Mouse (Mus musculus) c-Kit-positive CD71-positive TER-119-negative erythroid progenitor cells, embryonic 14.5 days (primary cell): ENCODE data around the gene Ednra.
A peak's percentile ranks its signal among the peaks of the same experiment; 100 is the strongest.

Source experiments
- DNase-seq: peaks from one replicate; pipeline ENCODE4 v3.0.0-alpha.2; 2013; ENCODE audit warnings: low read depth

Ednra gene

GRCm38 (mm10) chr8:77640093-77640839 is 84.0 kb downstream of the Ednra start:
- no peak for DNase-seq

GRCm38 (mm10) chr8:77637593-77637992 is 86.7 kb downstream of the Ednra start:
- DNase-seq: no peak

GRCm38 (mm10) chr8:77634035-77634434 is 90.2 kb downstream of the Ednra start:
- no peak for DNase-seq

GRCm38 (mm10) chr8:77633211-77633610 is 91.1 kb downstream of the Ednra start:
- no peak for DNase-seq

- DNase-seq: no peak
These were observed 93.6 kb downstream of the Ednra start for GRCm38 (mm10) chr8:77630691-77631090.

- DNase-seq: peak; percentile 44
These were observed 94.3 kb downstream of the Ednra start for GRCm38 (mm10) chr8:77629858-77630537.

- DNase-seq: no peak
These were observed 100.5 kb downstream of the Ednra start for GRCm38 (mm10) chr8:77623677-77624209.

GRCm38 (mm10) chr8:77617916-77618315 is 106.3 kb downstream of the Ednra start:
- DNase-seq: peak; percentile 10
